Mouse (Mus musculus): ENCODE results near the gene Cacna1s.
A peak's percentile ranks its signal among the peaks of the same experiment; 100 is the strongest.

The Cacna1s gene

GRCm38 (mm10) chr1:136052547-136052946 lies at the start of gene Cacna1s:
Gene Cacna1s (plus strand): TSS chr1:136052750.
- no peak for DNase-seq (ENCODE audit: low spot score)

DNA sequence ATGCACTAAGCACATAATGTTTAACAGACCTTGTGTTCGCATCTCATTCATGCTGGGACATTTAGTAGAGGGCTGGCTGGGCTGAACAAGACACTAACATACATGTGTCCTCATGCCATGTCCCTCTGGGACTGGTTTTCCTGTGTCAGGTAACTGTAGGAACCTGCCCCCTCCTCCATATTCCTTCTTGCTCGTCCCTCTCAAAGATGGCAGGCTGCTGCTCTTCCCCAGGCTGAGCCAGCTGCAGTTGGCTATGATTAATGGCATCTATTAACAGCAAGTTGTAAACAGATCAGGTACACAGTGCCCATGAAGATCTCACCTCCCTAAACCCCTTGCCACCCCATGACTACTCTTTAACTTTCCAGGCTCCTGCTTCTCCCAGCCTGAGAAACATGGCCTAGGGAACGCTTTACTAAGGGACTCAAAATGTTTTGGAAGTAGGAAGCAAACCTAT lies 46.2 kb upstream of the Cacna1s start, which contains the start of gene Igfn1:
Igfn1 (minus strand) TSS at position 51 of the 457 bp plus-strand sequence.
- DNase-seq (ENCODE audit: low spot score): no peak

DNA sequence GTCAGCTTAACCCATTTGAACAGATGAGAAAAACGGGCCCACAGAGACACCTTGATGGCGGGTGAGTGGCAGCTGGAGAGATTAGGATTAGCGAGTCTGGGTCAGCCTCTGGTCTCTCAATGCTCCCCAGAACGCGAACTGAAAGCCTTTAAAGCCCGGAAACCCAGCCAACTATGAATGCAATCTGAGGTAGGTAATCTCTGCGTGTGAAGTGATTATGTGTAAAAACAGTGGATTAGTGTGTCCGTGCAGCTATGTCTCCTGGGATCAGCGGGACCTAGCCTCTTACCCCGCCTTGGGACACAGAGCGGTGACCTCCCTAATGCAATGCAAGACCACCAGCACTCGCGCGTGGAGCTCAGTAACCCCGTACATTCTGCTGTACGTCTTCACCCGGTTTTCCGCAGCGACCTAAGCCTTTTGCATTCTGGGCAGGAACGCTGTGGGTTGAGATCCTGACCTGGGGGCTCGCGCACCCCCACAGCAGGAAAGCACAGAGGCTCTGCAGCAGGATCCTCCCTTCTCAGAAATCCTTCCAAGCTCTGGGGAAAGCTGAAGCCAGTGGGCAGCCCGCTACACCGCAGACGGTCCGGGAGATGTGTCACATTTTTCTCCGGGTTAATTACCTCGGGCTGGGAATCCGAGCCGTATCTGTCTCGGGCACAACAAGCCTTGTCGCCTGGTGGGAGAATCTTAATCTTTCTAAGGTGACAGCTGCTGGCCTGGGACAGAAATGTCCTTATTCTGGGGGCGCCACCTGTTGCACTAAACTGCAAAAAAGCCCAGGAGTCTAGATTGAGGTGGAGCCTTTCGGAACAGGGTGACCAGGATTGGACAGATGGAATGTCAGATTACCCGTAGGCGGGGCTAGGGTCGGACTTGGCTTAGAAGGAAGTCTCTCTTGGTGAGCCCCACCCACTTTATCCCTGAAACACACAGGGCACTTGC lies 45.1 kb upstream of the Cacna1s start, which contains the start of gene Tmem9:
Tmem9 (plus strand) TSS at position 940 of the 948 bp plus-strand sequence.
- DNase-seq (ENCODE audit: low spot score): peak; percentile 92

- no peak for DNase-seq (ENCODE audit: low spot score)
These were observed 44.4 kb upstream of the Cacna1s start for GRCm38 (mm10) chr1:136008159-136008533.

DNA sequence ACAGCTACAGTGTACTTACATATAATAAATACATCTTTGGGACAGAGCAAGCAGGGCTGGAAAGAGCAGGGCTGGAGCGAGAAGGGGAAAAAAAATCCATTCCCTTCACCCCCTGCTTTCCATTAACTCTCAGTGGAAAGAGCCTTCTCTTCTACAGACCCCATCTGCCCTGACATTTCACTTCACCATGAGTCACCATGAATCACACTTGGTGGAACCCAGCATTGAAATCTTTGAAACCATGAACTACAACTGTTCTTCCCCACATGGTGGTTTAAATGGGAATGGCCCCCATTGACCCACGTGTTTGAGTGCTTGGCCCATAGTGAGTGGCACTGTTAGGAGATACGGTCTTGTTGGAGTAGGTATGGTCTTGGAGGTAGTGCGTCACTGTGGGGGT lies 42.3 kb upstream of the Cacna1s start:
- DNase-seq (ENCODE audit: low spot score): no peak

- DNase-seq (ENCODE audit: low spot score): no peak
These were observed 39.0 kb upstream of the Cacna1s start for GRCm38 (mm10) chr1:136013513-136013912.

DNA sequence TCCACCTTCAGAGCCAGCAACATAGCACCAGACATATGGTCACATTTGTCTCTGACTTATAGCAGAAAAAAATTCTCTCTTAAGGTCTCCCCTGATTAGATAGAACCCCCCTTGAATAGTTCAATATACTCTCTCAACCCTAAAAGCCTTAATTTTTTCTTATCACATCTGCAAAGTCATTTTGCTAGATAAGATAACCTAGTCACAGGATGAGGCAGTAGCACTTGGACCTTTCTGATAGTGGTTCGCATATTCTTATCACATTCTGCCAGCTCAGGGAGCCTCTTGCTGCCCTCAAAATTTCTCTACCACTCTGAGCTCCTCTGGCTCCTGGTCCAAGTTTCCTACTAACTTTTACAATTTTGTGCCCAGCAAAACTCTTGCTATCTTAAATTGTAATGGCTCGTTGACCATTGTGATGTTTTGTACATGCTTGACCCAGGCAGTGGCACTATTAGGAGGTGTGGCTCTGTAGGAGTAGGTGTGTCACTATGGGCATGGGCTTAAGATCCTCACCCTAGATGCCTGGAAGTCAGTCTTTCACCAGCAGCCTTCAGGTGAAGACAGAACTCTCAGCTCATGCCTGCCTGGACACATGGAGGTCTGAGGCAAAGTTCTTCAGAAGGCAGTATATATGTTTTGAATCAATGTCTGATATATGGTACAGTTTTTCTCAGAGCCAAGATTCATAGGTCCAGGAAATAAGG lies 37.6 kb upstream of the Cacna1s start:
- peak; percentile 86 for DNase-seq (ENCODE audit: low spot score)

- no peak for DNase-seq (ENCODE audit: low spot score)
These were observed 35.2 kb upstream of the Cacna1s start for GRCm38 (mm10) chr1:136017307-136017706.

DNA sequence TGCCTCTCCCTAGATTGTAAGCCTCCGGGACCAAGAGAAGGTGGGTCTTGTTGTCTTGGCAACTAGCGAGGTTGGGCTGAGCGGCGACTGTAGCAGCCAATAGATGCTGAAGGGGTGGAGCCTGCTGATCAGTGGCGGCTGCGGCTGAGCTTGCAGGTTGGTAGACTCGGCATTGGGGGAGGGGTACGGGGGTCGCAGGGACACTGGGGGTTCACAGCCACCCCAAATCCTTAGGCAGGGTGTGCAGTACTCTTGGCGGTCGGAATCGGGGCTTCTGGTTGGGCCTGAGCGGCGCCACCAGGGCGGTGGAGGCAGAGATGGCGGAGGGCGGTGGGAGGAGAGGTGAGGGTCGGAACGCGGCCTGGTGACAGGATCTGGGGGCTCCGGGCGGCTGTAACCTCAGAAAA lies 34.6 kb upstream of the Cacna1s start:
- DNase-seq (ENCODE audit: low spot score): peak; percentile 92

GRCm38 (mm10) chr1:136018390-136019189 lies 34.0 kb upstream of the Cacna1s start:
- DNase-seq (ENCODE audit: low spot score): no peak

DNA sequence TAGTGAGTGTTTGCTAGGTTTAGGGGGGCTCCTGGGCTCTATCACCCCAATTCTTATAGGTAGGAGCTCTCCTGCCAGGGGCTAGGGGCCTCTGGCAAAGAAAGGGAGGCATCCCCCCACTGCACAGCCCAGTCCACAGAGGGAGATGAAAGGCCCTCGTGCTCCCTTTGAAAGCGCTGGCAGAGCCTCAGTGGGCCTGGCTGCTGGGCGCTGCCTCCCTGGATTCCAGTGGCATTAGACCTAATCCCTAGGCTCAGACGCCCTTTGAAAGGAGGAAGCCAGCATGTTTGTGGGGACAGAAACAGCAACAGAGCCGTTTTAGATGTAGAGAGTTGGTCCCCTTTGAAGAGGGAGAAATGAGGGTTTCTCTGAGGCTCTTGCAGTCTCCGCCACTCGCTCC lies 22.3 kb upstream of the Cacna1s start:
- DNase-seq (ENCODE audit: low spot score): no peak

GRCm38 (mm10) chr1:136031697-136032096 lies 20.9 kb upstream of the Cacna1s start:
- no peak for DNase-seq (ENCODE audit: low spot score)

GRCm38 (mm10) chr1:136032961-136033360 lies 19.6 kb upstream of the Cacna1s start:
- DNase-seq (ENCODE audit: low spot score): no peak

GRCm38 (mm10) chr1:136038746-136039538 lies 13.6 kb upstream of the Cacna1s start:
- DNase-seq (ENCODE audit: low spot score): no peak

GRCm38 (mm10) chr1:136040452-136040851 lies 12.1 kb upstream of the Cacna1s start:
- no peak for DNase-seq (ENCODE audit: low spot score)

GRCm38 (mm10) chr1:136040874-136041273 lies 11.7 kb upstream of the Cacna1s start:
- DNase-seq (ENCODE audit: low spot score): no peak

DNA sequence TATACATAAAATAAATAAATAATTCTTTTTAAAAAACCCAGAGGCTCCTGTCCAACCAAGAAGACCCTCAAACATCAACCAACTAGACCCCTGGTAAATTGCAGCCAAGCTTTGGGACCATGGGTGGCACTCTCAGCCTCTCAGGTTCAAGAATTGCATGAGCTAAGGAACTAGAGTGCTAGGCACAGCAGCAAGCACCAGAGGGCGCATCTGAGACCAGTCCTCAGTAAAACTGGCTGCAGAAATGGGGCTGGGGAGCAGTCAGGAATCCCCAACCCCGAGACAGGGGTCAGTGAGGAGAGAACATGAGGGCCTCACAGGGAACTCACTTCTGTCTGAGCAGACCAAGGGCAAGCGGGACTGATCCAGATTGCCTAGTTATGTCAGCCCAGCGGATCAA lies 6.8 kb upstream of the Cacna1s start:
- peak; percentile 35 for DNase-seq (ENCODE audit: low spot score)

- DNase-seq (ENCODE audit: low spot score): peak; percentile 26
These were observed 5.1 kb upstream of the Cacna1s start for GRCm38 (mm10) chr1:136047432-136047831.

- no peak for DNase-seq (ENCODE audit: low spot score)
These were observed 4.7 kb upstream of the Cacna1s start for GRCm38 (mm10) chr1:136047894-136048293.

- no peak for DNase-seq (ENCODE audit: low spot score)
These were observed 2.1 kb upstream of the Cacna1s start, which contains the start of gene Ascl5 for GRCm38 (mm10) chr1:136050312-136051012. Gene Ascl5 (plus strand): TSS chr1:136050804.

DNA sequence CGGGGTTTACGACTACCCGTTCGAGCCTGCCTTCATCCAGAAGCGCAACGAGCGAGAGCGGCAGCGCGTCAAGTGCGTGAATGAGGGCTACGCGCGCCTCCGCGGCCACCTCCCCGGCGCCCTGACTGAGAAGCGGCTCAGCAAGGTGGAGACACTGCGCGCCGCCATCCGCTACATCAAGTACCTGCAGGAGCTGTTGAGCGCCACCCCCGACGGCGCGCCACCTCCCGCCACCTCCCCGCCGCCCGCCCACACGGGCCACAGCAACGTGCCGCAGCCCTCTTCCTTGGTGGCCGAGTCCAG lies 1.6 kb upstream of the Cacna1s start:
- no peak for DNase-seq (ENCODE audit: low spot score)
